Mouse (Mus musculus) erythroblast, embryonic 14.5 days (primary cell): ENCODE measurements around the gene Tmem86b.

Experiments
- GATA1 ChIP-seq: IDR thresholded peaks from 2 replicates; pipeline ENCODE4 v1.6.1; 2012; ENCODE audit warnings: low read length, inconsistent platforms, mixed read lengths
- TAL1 ChIP-seq: IDR thresholded peaks from 3 replicates; pipeline ENCODE4 v1.6.1; 2012; ENCODE audit warnings: low read length, inconsistent platforms, mixed read lengths

DNA sequence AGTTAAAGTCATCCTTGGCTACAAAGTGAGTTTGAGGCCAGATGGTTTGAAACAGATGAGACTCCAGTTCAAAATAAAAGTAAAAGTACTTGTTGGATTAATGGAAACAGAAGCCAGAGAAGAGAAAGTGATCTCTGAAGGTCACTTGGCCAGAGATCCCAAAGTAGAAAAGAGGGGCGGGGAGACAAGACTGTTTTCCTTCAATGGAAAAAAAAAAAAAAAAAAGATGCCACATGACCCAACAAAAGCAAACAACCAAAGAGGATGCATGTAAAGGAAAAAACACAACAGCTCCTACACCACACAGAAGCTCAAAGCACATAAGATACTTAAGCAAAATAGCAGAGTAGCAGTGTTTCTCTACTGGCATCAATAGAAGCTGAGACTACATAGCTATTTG is 24.7 kb upstream of the Tmem86b start:
- no peak for TF ChIP-seq TAL1
- no peak for TF ChIP-seq GATA1
